ENCODE assay signal across 7 mouse cellular contexts in the genomic region with DNA sequence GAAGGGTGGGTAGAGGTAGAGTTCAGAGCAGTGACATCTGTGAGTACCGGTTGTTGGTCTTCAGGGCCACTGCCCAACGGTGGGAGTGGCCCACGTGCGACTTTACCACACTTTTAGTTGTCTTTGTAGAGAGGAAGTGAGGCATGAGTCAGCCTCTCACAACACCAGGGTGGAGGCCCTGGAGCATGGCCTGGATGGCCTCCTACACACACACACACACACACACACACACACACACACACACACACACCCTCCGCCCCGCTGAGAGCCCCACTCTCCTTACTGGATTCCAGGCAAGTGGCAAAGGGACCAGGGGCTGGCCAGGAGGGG. TPM values are rescaled to one million over a fixed set of nuclear protein-coding genes. Genes with fewer than 3 reads are reported as not detected.
DNase-seq lines count a peak whose midpoint lies in the region.

No protein-coding gene starts in this region.

- peak; percentile 30 for DNase-seq in urinary bladder, postnatal 25 days (ENCODE audit: low spot score)
- DNase-seq in urinary bladder, postnatal 4 days (ENCODE audit: low spot score in 2 of 2), result no peak
- DNase-seq in fibroblast of lung, adult 2 months (ENCODE audit: low read depth), result peak; percentile 68
- DNase-seq in lung, postnatal 14 days, result peak; percentile 56
- DNase-seq in thymus, postnatal 14 days, result peak; percentile 58
- DNase-seq in gastrocnemius, adult 18-20 months (ENCODE audit: low spot score), result no peak
- DNase-seq in frontal cortex, postnatal 14 days (ENCODE audit: low spot score in 2 of 2), result no peak

RNA-seq across cellular contexts. Expression of a gene that starts 10.1 kb away (rescaled TPM):
- total RNA-seq in gastrocnemius, adult 18-20 months (2021), result 10 to 100 TPM in 1 of 2 experiments, 1 to 10 TPM in 1; 7.6 to 12.1 TPM

RNA-seq across cellular contexts. Expression of a gene that starts 34.0 kb away (rescaled TPM):
- under 1 TPM; 0.24 to 0.32 TPM for total RNA-seq in gastrocnemius, adult 18-20 months (2021)

Comparison
In these comparisons a context has a peak if more than half of its experiments do, and no peak if none do; other contexts are left out.
1. DNase-seq: peak in urinary bladder, postnatal 25 days (single experiment), fibroblast of lung, adult 2 months (single experiment), lung, postnatal 14 days (single experiment) and thymus, postnatal 14 days (single experiment); none in urinary bladder, postnatal 4 days (0 of 2), gastrocnemius, adult 18-20 months (single experiment) and frontal cortex, postnatal 14 days (0 of 2).